Mouse (Mus musculus) olfactory bulb, adult 2 months (tissue): Measurements from ENCODE around the gene Gm5148. TPM values are rescaled to one million over a fixed set of nuclear protein-coding genes. Genes with fewer than 3 reads are reported as not detected.

ENCODE experiments used
- H3K27ac ChIP-seq: fragments of 200-500 bp; 2 replicates; pipeline ENCODE4 v1.5.1; 2012; ENCODE audit warnings: low read depth, low read length; ENCODE audit not compliant: insufficient read depth
- H3K4me1 ChIP-seq: fragments of 200-500 bp; 2 replicates; pipeline ENCODE4 v1.6.1; 2012; ENCODE audit warnings: low read length; ENCODE audit not compliant: control insufficient read depth, insufficient read depth
- H3K4me3 ChIP-seq: fragments of 200-500 bp; 2 replicates; pipeline ENCODE4 v1.5.1; 2012; ENCODE audit warnings: mild to moderate bottlenecking, low read depth, low read length, moderate library complexity; ENCODE audit not compliant: insufficient read depth
- CTCF ChIP-seq: fragments of 200-500 bp; IDR thresholded peaks from 2 replicates; pipeline ENCODE4 v1.5.1; 2012; ENCODE audit warnings: low read depth, mild to moderate bottlenecking, low read length, moderate library complexity; ENCODE audit not compliant: insufficient read depth
- POLR2A ChIP-seq: fragments of 200-500 bp; IDR thresholded peaks from 2 replicates; pipeline ENCODE4 v1.6.1; 2012; ENCODE audit warnings: mild to moderate bottlenecking, low read depth, low read length, moderate library complexity; ENCODE audit not compliant: insufficient read depth
- WGBS: fragments of 180-500 bp; shearing (Covaris S2); methylation state at CpG from one replicate; pipeline ENCODE4 v1.1.7; 2018; 5-methylcytosine and 5-hydroxymethylcytosine counted together
- polyA plus RNA-seq: library from polyadenylated mRNA; stranded (reverse); fragments of >200 nt; gene quantifications from 2 replicates; pipeline ENCODE4 v1.2.4, GENCODE M21; 2012; ENCODE audit warnings: low replicate concordance; ENCODE audit not compliant: missing spikeins, insufficient read depth, insufficient read length

The Gm5148 gene
- polyA plus RNA-seq: not detected in 2 replicates

DNA sequence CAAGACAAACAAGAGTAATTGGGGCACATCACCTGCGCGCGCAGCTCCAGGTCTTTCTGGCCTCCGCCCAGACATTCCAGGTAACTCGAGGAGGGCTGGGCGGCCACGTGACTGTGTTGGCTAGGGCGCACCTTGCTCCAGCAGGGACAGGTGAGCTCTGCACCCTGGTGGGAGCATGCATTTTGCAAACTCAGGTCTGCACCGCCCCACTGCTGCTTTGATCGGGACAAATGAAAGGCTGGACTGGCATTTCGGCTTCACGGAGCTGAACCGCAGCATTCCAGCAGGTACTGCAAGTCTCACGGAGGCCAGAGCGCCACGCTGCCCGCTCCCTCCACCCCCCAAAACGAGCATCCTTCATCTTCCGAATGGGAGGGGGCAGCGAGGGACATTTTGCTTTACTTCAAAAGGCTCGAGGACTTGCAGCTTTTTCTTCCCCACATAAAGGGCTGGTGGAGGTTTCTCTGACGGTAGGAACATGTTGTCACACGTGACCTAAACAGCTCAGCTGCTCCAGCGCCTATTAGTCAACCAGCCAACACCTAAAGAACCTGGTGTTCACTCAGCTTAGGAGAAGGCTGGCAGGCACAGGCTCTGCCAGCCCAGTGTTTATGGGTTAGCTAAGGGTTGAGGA lies at the start of gene Gm5148:
Gene Gm5148 (minus strand): TSS at position 320 of the 634 bp plus-strand sequence.
- TF ChIP-seq POLR2A: no peak
- TF ChIP-seq CTCF: no peak
- peak within 1 kb of the TSS; percentile 37 for H3K4me3 ChIP-seq
- peaks cover 22% of the 10 kb centered on the region for H3K4me1 ChIP-seq
- no peak within 1 kb of the TSS for H3K27ac ChIP-seq
- WGBS: 12% methylated on average over 24 of the region's 24 CpGs

DNA sequence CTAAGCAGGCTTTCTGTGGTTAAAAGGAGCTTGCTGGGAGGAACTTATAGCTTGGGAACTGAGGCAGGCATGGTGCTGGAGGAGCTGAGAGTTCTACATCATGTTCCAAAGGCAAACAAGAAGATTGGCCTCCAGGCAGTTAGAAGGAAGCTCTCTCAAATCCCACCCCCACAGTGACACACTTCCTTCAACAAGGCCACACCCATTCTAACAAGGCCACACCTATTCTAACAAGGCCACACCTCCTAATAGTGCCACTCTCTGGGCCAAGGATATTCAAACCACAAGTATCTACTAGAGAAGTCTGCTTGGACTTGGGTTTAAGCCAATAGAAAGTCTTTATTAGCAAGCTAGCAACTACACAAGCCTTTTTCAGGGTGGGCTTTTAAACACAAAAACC lies 46.7 kb upstream of the Gm5148 start:
- Histone ChIP-seq H3K4me1 (peaks cover 6% of the 10 kb centered on the region), H3K27ac (no peak overlapping the region), H3K4me3 (no peak overlapping the region)
- TF ChIP-seq CTCF (no peak), POLR2A (no peak)

DNA sequence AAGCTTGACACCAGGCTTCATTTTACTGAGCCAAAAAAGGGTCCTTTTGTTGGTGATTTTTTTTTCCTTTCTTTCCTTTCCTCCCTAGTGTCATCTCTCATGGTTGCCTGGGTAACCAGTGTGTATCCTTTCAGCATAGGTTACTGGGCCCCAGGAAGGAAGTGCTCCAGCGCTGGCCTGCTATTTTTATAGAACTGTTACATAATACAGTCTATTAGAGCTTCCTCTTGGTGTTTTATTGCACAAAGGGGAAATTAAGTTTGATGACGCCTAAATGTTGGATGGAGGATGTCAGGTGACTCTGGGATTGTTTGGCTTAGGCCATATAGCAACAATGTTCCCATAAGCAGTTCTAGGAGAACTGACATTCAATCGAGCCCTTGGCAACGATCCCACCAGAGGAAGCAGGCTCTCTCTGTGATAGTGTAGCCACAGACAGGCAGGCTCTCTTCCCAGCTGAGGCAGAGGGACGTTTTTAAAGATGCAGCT lies 45.0 kb upstream of the Gm5148 start:
- 0 out of 2 replicates have a peak overlapping the region, but pooled peaks have one; percentile 4 for H3K4me3 ChIP-seq
- H3K27ac ChIP-seq: peak overlapping the region; percentile 92
- no peak for TF ChIP-seq CTCF
- no peak for TF ChIP-seq POLR2A
- peaks cover 6% of the 10 kb centered on the region for H3K4me1 ChIP-seq
- WGBS: 4% methylated on average over 5 of the region's 5 CpGs

DNA sequence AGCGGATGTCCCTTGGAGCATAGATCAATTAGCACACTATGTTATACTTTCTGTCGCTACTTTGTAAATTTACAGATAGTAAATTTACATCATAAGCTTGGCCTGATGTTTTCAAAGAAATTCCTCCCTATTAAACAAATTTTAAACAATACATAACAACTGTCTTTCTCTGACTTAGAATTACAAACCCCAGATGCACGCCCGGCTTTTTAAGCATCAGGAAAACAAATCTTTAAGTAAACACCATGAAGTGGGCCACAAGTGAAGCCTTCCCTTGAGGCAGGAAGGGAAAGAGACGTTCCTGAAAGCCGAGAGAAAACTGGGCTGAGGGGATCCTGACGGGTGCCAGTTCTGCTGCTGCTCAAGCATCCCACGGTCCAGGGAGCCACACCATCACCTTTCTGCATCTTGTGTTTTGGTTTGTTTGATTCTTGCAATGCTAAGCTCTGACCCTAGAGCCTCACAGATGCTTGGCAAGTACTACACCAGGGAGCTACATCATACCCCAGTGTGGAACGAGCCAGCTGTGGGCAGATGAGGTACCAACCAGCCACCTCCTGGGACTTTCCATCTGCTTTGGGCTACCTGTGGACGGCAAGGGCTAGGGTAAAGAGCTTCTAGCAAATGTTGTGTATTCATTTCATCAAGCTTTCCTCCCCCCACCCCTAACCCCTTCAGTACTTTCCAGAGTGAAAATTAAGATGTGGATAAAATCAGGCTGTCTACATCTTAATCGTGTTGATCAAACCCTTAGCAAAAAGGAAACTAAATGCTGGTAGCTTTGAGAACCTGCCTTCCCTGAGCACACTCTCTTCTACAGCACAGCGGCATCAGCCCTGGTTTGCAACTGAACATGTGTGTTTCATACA lies 43.1 kb upstream of the Gm5148 start:
- Histone ChIP-seq H3K27ac (no peak overlapping the region), H3K4me1 (peaks cover 6% of the 10 kb centered on the region), H3K4me3 (no peak overlapping the region)
- 87% methylated on average over 12 of the region's 12 CpGs for WGBS
- TF ChIP-seq CTCF: no peak

DNA sequence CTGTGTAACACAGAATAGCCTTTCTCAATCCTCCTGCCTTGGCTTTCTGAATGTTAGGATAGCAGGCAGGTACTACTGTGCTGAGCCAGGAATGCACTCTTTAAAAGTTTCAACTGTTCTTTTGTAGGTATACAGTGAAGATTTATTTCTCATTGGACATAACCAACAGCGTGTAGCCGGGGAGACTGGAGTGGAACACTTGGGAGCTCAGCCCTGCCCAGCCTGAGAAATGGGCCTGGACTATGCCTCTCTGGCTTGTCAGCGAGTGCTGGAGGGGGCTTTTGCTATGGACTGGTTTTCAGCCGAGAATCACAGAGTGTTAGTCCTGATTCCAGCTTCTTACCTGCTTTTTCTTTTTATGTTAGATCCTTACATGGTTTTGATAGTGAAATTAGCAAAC lies 42.3 kb upstream of the Gm5148 start:
- 89% methylated on average over 4 of the region's 4 CpGs for whole genome bisulfite sequencing
- TF ChIP-seq POLR2A (no peak), CTCF (no peak)
- H3K4me1 ChIP-seq: peaks cover 6% of the 10 kb centered on the region

GRCm38 (mm10) chr3:37765971-37766370 lies 41.7 kb upstream of the Gm5148 start:
- peaks cover 6% of the 10 kb centered on the region for H3K4me1 ChIP-seq
- no peak overlapping the region for H3K27ac ChIP-seq
- H3K4me3 ChIP-seq: no peak overlapping the region
- TF ChIP-seq CTCF: no peak
- no peak for TF ChIP-seq POLR2A
- 94% methylated on average over 5 of the region's 5 CpGs for WGBS

More for the DNA sequence above, 42.3 kb upstream of the Gm5148 start:
- no peak overlapping the region for H3K27ac ChIP-seq
- no peak overlapping the region for H3K4me3 ChIP-seq

- H3K27ac ChIP-seq: no peak overlapping the region
- 93% methylated on average over 3 of the region's 3 CpGs for WGBS
- TF ChIP-seq CTCF (no peak), POLR2A (no peak)
- peaks cover 6% of the 10 kb centered on the region for H3K4me1 ChIP-seq
- H3K4me3 ChIP-seq: no peak overlapping the region
These were observed 41.0 kb upstream of the Gm5148 start for GRCm38 (mm10) chr3:37765275-37765674.

DNA sequence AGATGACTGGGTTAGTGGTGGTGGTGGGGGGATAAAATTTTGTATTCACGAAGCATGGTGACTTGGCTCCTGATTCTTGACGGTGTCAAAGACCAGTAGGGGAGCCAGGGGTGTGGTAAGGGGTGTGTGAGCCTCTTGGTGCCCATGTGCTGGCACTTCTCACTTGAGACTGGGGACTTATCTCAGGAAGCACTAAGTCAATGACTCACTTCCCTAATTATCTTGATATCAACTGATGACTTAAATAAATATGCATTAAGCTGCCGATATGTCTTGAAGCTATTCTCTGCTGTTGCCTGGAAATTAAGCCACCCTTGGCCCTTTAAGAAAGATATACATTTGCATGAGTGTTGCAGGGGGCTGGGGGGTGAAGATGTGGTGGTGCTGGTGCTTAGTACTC lies 38.0 kb upstream of the Gm5148 start:
- H3K4me1 ChIP-seq: peaks cover 3% of the 10 kb centered on the region; the same call in 1 of the 2 replicates
- H3K4me3 ChIP-seq: no peak overlapping the region
- no peak overlapping the region for H3K27ac ChIP-seq
- TF ChIP-seq CTCF (no peak), POLR2A (no peak)
- 88% methylated on average over 3 of the region's 3 CpGs for WGBS

- Histone ChIP-seq H3K4me3 (no peak overlapping the region), H3K4me1 (peaks cover 3% of the 10 kb centered on the region; the same call in 1 of the 2 replicates), H3K27ac (no peak overlapping the region)
- no peak for TF ChIP-seq CTCF
- no peak for TF ChIP-seq POLR2A
- WGBS: 87% methylated on average over 5 of the region's 5 CpGs
These were observed 37.5 kb upstream of the Gm5148 start for GRCm38 (mm10) chr3:37761741-37762140.
